Mouse (Mus musculus) midbrain, embryonic 11.5 days (tissue): ENCODE measurements at regions not wholly inside any gene's neighbourhood (a gene's known extent, or its start where the extent isn't known, plus 50 kb on each side); places are given as distances from the start of the nearest gene placed in this dataset.
"Not testable (repeated sequence)": the region's sequence is repeated elsewhere in the genome, so short reads cannot be mapped to it uniquely, and the experiment has no call there.

Experiments used
- ATAC-seq: fragments of 200-750 bp; cut with Nextera tagmentation; 2 replicates; pipeline ENCODE4 v1.8.0; 2017; ENCODE audit warnings: moderate TSS enrichment, moderate library complexity; ENCODE audit not compliant: low FRiP score
- DNase-seq: peaks from one replicate; pipeline ENCODE4 v3.0.0; 2015; ENCODE audit warnings: low spot score; ENCODE audit errors: missing footprints
- H3K27ac ChIP-seq: fragments of 300-500 bp; sonication (generic); 2 replicates; pipeline ENCODE4 v1.5.1; 2014; ENCODE audit warnings: low read depth, low read length
- H3K27me3 ChIP-seq: fragments of 300-500 bp; sonication (generic); 2 replicates; pipeline ENCODE4 v1.6.1; 2014; ENCODE audit warnings: mild to moderate bottlenecking, low read length, moderate library complexity, mixed read lengths; ENCODE audit not compliant: control insufficient read depth, insufficient read depth
- H3K36me3 ChIP-seq: fragments of 300-500 bp; sonication (generic); 2 replicates; pipeline ENCODE4 v1.6.1; 2014; ENCODE audit warnings: mild to moderate bottlenecking, low read length, moderate library complexity, mixed read lengths; ENCODE audit not compliant: control insufficient read depth, insufficient read depth
- H3K4me1 ChIP-seq: fragments of 300-500 bp; sonication (generic); 2 replicates; pipeline ENCODE4 v1.6.1; 2014; ENCODE audit warnings: low read length; ENCODE audit not compliant: control insufficient read depth, insufficient read depth
- H3K4me2 ChIP-seq: fragments of 300-500 bp; sonication (generic); 2 replicates; pipeline ENCODE4 v1.6.1; 2014; ENCODE audit warnings: mild to moderate bottlenecking, moderate library complexity
- H3K4me3 ChIP-seq: fragments of 300-500 bp; sonication (generic); 2 replicates; pipeline ENCODE4 v1.5.1; 2014; ENCODE audit warnings: low read depth, low read length
- H3K9ac ChIP-seq: fragments of 300-500 bp; sonication (generic); 2 replicates; pipeline ENCODE4 v1.6.1; 2014; ENCODE audit warnings: low read length
- H3K9me3 ChIP-seq: fragments of 300-500 bp; sonication (generic); 2 replicates; pipeline ENCODE4 v1.6.1; 2016; ENCODE audit warnings: low read length; ENCODE audit not compliant: control insufficient read depth
- WGBS: fragments of 180-500 bp; shearing (Covaris S2); extraction: QIAGEN DNeasy Blood & Tissue Kit; methylation state at CpG from one replicate; pipeline ENCODE4 v1.1.7; 2014; 5-methylcytosine and 5-hydroxymethylcytosine counted together

DNA sequence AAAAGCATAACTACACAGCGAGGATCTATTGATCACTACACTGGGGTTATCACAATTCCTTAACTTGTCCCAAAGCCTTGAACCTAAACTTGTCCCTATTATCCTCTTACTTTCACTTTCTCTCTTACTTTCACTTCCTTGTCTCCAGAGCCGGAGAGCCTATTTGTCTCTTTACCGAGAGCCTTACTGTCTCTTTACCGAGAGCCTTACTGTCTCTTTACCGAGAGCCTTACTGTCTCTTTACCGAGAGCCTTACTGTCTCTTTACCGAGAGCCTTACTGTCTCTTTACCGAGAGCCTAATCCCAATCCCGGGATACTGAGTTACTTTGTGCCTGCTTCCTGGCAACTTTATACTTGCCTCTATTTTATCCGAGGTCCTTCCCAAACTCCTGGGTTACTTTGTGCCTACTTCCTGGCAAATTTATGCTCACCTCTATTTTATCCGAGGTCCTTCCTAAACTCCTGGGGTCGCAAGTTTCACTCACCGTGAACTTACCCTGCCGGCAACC, 335.3 kb upstream of the Ccng1 start:
- not testable (repeated sequence) for H3K9ac ChIP-seq, DNase-seq, H3K27ac ChIP-seq, H3K9me3 ChIP-seq, H3K27me3 ChIP-seq, H3K4me3 ChIP-seq, H3K36me3 ChIP-seq, H3K4me2 ChIP-seq, ATAC-seq, H3K4me1 ChIP-seq
- over 99% methylated on average over 9 of the region's 14 CpGs for WGBS

DNA sequence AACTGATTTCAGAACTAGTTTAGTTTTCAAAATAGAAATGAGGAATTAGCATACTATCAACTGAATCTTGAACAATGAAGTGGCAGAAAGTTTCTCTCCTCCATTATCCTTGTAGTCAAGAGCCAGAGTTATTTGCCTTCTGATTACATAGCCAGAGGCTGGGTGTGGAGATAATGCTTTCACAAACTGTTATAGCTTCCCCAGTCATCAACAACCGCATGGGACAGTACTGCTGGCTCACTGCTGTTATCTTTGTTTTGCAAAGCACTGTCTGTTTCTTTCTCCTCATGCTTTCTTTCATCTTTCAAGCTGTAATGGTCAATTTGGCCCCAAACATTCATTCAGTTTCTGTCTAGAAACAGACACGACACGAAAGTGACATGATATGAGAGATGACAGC, 308.5 kb upstream of the Ccng1 start:
- Histone ChIP-seq H3K9ac (no peak overlapping the region), H3K36me3 (no peaks in the 10 kb centered on the region), H3K27ac (no peak overlapping the region), H3K4me3 (no peak overlapping the region), H3K9me3 (no peaks in the 10 kb centered on the region), H3K4me1 (no peaks in the 10 kb centered on the region), H3K4me2 (no peak overlapping the region), H3K27me3 (no peaks in the 10 kb centered on the region)
- WGBS = 80% methylated on average over 3 of the region's 3 CpGs
- DNase-seq = no peak
- no peak for ATAC-seq

DNA sequence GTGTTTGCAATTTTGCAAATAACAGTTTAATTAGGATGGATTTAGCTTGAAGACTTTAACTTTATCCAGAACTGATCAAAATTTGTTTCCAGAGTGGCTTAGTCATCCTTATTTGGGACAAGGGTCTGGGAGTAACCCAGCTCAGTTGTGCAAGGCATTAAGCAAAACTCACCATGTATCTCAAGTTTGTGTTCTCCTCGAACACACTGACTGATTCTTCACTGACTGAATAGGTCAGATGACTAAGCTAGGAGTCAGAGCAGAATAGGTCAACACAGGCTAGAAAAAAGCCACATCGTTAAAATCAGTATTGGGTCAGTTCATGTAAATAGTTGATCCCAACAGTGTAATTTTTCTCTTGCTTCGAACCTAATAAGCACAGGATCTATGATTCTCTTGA, 302.7 kb upstream of the Ccng1 start:
- Histone ChIP-seq H3K27me3 (no peaks in the 10 kb centered on the region), H3K27ac (no peak overlapping the region), H3K9me3 (no peaks in the 10 kb centered on the region), H3K9ac (no peak overlapping the region), H3K4me2 (no peak overlapping the region), H3K36me3 (no peaks in the 10 kb centered on the region), H3K4me1 (no peaks in the 10 kb centered on the region), H3K4me3 (no peak overlapping the region)
- DNase-seq = no peak
- whole genome bisulfite sequencing = 79% methylated on average over 3 of the region's 3 CpGs
- ATAC-seq = no peak

DNA sequence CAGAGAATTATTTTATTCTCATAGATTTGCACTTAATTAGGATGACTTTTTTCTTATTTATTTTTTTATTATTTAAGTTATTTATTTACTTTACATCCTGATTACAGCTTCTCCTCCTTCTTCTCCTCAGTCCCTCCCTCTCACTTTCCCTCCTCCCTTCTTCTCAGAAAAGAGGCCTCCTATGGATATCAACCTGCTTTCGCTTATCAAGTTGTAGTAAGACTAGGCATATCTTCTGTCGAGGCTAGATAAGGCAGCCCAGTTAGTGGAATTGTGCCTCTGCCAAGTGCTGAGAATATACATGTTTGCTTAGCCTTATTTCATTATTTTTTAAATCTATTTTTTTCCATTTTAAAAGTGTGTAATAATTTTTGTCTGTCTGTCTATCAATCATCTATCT, 274.9 kb upstream of the Ccng1 start:
- no peak overlapping the region for H3K27ac ChIP-seq
- no peak overlapping the region for H3K4me2 ChIP-seq
- H3K4me3 ChIP-seq = no peak overlapping the region
- H3K27me3 ChIP-seq = no peaks in the 10 kb centered on the region
- H3K9me3 ChIP-seq = no peaks in the 10 kb centered on the region
- no peaks in the 10 kb centered on the region for H3K36me3 ChIP-seq
- DNase-seq = no peak
- ATAC-seq = no peak
- 84% methylated on average over 2 of the region's 2 CpGs for WGBS
- H3K9ac ChIP-seq = no peak overlapping the region
- H3K4me1 ChIP-seq = no peaks in the 10 kb centered on the region

DNA sequence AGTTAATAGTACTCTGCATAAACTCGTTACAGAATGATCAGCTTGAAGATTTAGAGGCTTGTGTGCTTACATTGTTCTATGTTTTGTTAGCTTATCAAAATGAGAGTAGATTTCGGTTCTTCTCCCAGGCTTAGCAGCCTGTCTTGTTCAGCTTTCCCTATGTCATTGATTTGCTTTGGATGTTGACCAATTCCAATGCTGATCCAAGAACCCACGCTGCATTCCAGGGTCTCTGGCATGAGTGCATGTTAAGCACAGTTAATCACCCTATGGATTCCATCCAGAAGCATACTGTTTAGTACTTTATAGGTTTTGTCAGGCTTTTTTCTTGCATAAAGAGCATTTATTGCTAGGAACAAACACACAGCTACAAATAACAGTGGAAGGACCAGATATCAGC, 255.0 kb upstream of the Ccng1 start:
- no peak overlapping the region for H3K27ac ChIP-seq
- H3K9me3 ChIP-seq = no peaks in the 10 kb centered on the region
- H3K4me1 ChIP-seq = no peaks in the 10 kb centered on the region
- DNase-seq (no peak), ATAC-seq (no peak)
- no peak overlapping the region for H3K9ac ChIP-seq
- H3K4me3 ChIP-seq = no peak overlapping the region
- WGBS = 71% methylated on average over 3 of the region's 3 CpGs
- no peak overlapping the region for H3K4me2 ChIP-seq
- H3K27me3 ChIP-seq = no peaks in the 10 kb centered on the region
- no peaks in the 10 kb centered on the region for H3K36me3 ChIP-seq

DNA sequence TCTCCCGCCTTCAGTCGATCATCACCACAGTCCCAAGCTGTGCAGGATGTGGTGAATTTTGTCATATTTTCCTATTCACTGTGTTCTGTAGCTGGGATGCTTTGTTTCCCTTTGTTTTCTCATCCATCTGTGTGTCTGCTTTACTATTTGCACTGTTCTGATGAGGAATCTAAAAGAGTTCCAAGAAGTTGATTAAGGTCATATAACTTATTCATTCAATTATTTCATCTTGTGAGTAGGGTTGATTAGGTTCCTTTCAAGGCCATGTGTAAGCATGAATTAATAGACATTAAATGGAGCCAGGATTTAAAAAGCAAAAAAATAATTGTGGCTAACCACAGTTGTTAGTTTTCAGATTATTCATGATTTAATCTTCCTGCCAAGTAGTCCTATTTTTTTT, 217.7 kb upstream of the Ccng1 start:
- Histone ChIP-seq H3K36me3 (no peaks in the 10 kb centered on the region), H3K27ac (no peak overlapping the region), H3K4me3 (no peak overlapping the region), H3K9me3 (no peaks in the 10 kb centered on the region), H3K4me2 (no peak overlapping the region), H3K27me3 (no peaks in the 10 kb centered on the region), H3K9ac (no peak overlapping the region), H3K4me1 (no peaks in the 10 kb centered on the region; the same call in 1 of the 2 replicates)
- DNase-seq (no peak), ATAC-seq (no peak)
- 93% methylated on average over 2 of the region's 2 CpGs for WGBS

DNA sequence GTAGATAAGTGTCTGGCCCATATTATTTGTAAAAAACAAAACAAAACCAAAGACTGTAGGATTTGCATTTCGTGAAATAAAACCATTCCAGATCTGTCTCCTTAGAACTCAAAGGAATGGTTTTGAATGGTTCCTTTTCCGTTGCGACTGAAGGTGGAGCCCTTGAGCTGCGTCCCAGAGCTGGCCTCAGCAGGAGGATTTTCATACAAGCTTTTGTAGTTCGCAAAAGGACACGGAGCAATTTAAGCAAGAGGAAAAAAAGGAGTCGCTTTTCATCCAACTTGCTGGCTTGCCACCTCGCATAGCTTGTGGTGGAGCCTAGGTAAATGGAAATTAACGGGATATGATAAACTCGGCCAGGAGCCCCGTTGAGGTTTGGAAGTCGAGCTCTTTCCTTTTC, 172.1 kb upstream of the Ccng1 start:
- 1% methylated on average over 12 of the region's 12 CpGs for WGBS
- Histone ChIP-seq H3K27me3 (no peaks in the 10 kb centered on the region), H3K4me1 (peaks cover 3% of the 10 kb centered on the region; the same call in 1 of the 2 replicates), H3K4me3 (peak overlapping the region; percentile 21; the same call in 1 of the 2 replicates), H3K27ac (no peak overlapping the region), H3K9me3 (no peaks in the 10 kb centered on the region), H3K36me3 (no peaks in the 10 kb centered on the region), H3K9ac (peak overlapping the region; percentile 38; the same call in 1 of the 2 replicates), H3K4me2 (peak overlapping the region; percentile 44)
- DNase-seq (peak; percentile 96), ATAC-seq (peak; percentile 82)

DNA sequence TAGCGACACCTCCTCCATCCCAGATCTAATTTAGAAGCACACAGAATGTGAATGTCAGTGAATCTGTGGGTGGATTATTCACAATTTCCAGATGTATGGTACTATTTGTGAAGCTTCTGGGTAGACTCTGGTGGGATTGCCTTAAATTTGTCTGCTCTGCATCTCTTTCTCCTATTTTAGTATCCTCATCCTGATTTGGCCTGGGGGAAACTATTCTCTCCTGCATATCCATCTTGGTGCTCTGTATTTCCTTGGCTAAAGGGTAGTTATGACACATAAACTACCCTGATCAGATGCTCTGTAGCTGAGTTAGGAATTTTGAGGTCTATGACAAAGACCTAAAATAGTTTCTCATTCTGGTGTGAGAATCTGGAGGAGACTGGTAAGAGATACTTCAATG, 136.4 kb upstream of the Ccng1 start:
- DNase-seq = no peak
- 89% methylated on average over 1 of the region's 1 CpGs for WGBS
- H3K9me3 ChIP-seq = no peaks in the 10 kb centered on the region
- H3K4me3 ChIP-seq = no peak overlapping the region
- no peak overlapping the region for H3K27ac ChIP-seq
- ATAC-seq = no peak
- no peaks in the 10 kb centered on the region for H3K4me1 ChIP-seq
- no peak overlapping the region for H3K9ac ChIP-seq
- H3K4me2 ChIP-seq = no peak overlapping the region
- H3K27me3 ChIP-seq = no peaks in the 10 kb centered on the region
- H3K36me3 ChIP-seq = no peaks in the 10 kb centered on the region

DNA sequence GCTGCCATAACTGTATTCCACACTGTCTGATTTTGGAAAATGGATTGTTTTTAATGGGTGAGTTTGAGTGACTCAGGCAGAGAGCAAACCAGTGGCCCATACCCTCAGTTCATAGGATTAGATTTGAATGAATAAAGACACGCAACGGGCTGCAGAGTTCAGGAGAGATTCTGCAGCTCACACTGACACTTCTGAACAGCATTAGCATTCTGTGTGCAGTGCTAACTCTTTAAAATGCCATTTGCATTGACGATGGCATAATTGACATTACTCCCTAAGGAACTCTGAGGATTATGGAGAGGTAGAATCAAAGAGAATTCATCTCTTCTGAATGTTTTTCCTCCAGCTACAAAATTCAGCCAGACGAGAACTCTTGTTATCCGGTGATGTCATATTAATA, 129.4 kb upstream of the Ccng1 start:
- Histone ChIP-seq H3K36me3 (no peaks in the 10 kb centered on the region), H3K4me2 (no peak overlapping the region), H3K9ac (no peak overlapping the region), H3K9me3 (no peaks in the 10 kb centered on the region), H3K27me3 (no peaks in the 10 kb centered on the region), H3K4me3 (no peak overlapping the region), H3K27ac (no peak overlapping the region), H3K4me1 (no peaks in the 10 kb centered on the region)
- ATAC-seq = peak; percentile 61
- DNase-seq = no peak
- WGBS = 58% methylated on average over 5 of the region's 5 CpGs

DNA sequence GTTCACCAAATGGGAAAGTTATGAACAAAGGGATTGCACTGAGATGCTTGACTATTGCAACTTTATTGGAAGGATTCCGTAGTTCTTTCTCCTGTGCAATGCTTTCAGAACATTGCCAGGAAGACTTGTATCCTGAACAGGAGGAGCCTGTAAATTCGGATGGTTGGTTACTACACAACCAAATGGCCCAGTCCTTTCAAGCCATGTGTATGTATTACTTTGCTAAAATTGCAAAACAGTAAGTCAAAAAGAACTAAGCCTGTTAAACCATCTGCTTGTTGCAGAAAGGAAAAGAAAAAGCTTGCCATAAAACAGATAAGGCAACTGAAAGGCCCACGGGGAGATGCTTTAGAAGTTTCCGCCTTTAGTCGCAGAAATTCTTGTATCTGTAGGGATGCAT, 124.5 kb upstream of the Ccng1 start:
- no peaks in the 10 kb centered on the region for H3K9me3 ChIP-seq
- no peak overlapping the region for H3K9ac ChIP-seq
- H3K36me3 ChIP-seq = no peaks in the 10 kb centered on the region
- H3K4me1 ChIP-seq = no peaks in the 10 kb centered on the region
- DNase-seq (no peak), ATAC-seq (no peak)
- no peak overlapping the region for H3K4me3 ChIP-seq
- no peaks in the 10 kb centered on the region for H3K27me3 ChIP-seq
- H3K27ac ChIP-seq = no peak overlapping the region
- 92% methylated on average over 5 of the region's 5 CpGs for WGBS
- no peak overlapping the region for H3K4me2 ChIP-seq
